Mouse (Mus musculus): ENCODE results near the gene Bcor.
A peak's percentile ranks its signal among the peaks of the same experiment; 100 is the strongest.

The Bcor gene

GRCm38 (mm10) chrX:12067031-12067430, 93.1 kb downstream of the Bcor start:
- no peak for DNase-seq (ENCODE audit: low spot score in 2 of 2)

DNA sequence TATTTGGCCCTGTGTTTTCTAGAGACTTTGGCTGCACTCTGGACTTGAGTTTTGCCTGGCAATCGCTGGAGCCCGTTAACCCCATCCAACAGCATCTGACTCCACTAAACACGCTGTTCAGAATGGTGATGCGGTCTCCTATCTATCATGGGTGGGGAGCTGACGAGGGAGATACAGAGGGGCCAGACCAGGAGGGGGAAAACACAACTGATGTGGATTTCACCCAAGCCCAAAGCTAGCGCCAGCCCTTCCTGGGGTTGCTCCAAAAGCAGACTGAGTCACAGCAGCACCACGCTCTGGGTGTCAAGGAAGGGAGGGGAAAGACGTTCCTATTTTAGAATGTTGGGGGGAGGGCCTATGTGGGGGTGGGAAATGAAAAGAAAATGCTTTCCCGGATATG, 94.4 kb downstream of the Bcor start:
- no peak for DNase-seq (ENCODE audit: low spot score in 2 of 2)

GRCm38 (mm10) chrX:12062932-12063260, 97.3 kb downstream of the Bcor start:
- no peak for DNase-seq (ENCODE audit: low spot score in 2 of 2)

- DNase-seq (ENCODE audit: low spot score in 2 of 2) = no peak
These were observed 97.8 kb downstream of the Bcor start for GRCm38 (mm10) chrX:12062121-12062931.

GRCm38 (mm10) chrX:12060848-12061247, 99.3 kb downstream of the Bcor start:
- no peak for DNase-seq (ENCODE audit: low spot score in 2 of 2)

DNA sequence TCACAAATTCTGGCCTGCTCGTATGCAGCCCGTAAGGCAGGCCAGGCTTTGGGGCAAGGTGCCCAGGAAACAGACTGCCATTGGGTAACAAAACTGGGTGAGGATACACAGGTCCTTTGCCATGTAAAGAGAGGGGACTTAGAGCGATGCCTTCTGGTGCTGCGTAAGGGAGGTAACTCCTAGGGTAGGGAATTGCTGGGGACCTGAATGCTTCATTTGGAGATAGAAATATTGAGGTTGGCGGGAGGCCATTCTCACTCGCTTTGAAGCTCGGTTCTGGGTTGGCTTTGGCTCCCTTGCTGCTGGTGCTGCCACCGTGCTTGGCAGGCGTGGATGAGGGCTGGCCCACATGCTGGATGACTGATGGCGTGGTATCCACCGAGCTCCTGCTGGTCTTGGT, 102.9 kb downstream of the Bcor start:
- no peak for DNase-seq (ENCODE audit: low spot score in 2 of 2)

GRCm38 (mm10) chrX:12053315-12053914, 106.7 kb downstream of the Bcor start:
- no peak for DNase-seq (ENCODE audit: low spot score in 2 of 2)

GRCm38 (mm10) chrX:12052651-12053050, 107.5 kb downstream of the Bcor start:
- DNase-seq (ENCODE audit: low spot score in 2 of 2) = no peak

DNA sequence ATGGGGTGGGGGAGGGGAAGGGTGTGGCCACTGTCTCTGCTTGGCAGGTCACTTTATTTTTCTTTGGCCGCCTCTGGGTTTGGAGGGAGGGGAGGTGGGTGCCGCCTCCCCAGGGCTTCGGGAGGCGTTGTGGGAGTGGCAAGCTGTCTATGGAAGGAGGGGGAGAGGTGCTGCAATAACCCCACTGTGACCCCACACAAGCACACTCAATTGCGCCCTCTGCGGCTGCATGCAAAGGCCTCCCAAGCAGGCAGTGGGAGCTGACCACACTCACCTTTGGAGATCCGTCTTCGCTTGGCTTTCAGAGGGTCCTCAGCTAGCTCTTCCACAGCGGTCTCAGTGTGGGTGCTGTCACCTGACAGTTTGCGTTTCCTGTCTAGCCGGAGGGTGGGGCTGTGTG, 111.4 kb downstream of the Bcor start:
- no peak for DNase-seq (ENCODE audit: low spot score in 2 of 2)

- DNase-seq (ENCODE audit: low spot score in 2 of 2) = no peak
These were observed 112.0 kb downstream of the Bcor start for GRCm38 (mm10) chrX:12048166-12048565.

- no peak for DNase-seq (ENCODE audit: low spot score in 2 of 2)
These were observed 112.8 kb downstream of the Bcor start for GRCm38 (mm10) chrX:12047223-12047911.

DNA sequence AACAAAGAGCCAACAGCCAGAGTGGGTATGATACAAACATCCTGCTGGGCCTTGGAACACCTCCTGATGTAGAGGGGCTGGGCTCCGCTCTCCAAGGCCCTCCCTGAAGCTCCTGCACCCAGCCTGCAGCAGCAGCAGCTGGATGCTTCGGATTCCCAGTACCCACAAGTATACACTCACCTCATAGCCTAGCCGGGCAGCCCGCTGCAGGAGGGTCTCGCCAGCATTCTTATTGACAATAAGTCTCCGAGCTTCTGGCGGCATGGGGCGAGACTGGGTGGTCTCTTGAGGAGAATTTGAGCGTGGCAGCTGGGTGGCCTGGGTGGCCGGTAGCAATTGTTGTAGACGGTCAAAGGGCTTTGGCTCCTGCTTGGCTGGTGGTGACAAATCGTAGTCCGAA, 113.5 kb downstream of the Bcor start:
- no peak for DNase-seq (ENCODE audit: low spot score in 2 of 2)

DNA sequence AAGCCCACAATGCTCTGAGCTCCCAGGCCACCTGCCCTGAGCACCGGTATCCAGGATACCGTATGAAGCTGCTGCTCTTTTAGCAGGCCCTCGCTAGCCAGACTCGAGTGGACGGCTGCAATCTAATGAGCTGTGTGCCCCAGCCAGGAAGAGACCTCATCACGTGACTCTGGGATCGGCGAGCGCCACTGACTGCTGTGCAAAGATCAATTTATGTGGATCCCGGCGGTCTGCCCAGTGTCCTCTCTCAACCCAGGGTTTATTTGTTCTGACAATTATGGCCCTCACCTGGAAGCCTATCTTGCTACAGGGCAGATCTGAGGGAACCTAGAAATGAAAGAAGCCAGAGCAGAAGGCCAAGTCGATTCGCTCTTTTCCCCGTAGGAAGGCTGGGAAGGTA, 116.8 kb downstream of the Bcor start:
- no peak for DNase-seq (ENCODE audit: low spot score in 2 of 2)

DNA sequence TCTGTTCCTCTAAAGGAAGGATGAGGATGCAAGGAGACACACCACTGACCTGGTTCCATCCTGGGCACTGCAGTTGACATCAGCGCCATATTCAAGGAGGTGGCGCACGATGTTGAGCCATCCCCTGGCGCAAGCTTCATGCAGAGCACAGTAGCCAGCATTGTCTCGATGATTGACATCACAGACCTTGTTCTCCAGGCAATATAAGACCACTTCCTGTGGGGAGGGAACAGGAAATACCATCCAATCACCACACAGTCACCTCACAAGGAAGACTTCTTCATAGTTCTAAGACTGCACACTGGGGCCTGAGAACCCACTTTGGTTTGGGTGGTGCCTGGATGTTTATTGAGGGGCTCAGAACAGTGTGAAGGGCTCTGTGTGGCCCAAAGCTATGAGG, 118.7 kb downstream of the Bcor start:
- DNase-seq (ENCODE audit: low spot score in 2 of 2) = no peak

GRCm38 (mm10) chrX:12014726-12015464, 145.3 kb downstream of the Bcor start:
- DNase-seq (ENCODE audit: low spot score in 2 of 2) = peak in 1 of 2 experiments; percentile 63

GRCm38 (mm10) chrX:12010660-12011059, 149.5 kb downstream of the Bcor start:
- no peak for DNase-seq (ENCODE audit: low spot score in 2 of 2)

DNA sequence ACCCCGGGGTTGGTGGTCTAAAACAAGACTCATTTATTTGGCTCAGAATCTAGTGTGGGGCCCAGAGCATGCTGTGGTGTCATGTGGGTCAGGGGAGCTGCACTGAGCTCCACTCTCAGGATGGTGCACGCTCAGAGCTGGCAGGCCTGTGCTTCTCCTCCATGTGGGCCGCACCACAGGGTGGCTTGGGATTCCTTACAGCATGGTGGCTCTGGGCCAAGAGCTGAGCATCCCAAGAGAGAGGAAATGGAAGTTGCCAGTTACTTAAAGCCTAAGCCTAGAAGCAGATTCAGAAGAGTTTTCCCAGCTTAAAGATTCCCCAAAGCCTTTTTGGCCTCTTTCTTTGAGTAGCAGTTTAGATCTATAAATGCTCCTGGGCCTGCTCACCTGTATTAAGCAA, 151.1 kb downstream of the Bcor start:
- DNase-seq (ENCODE audit: low spot score in 2 of 2) = no peak

DNA sequence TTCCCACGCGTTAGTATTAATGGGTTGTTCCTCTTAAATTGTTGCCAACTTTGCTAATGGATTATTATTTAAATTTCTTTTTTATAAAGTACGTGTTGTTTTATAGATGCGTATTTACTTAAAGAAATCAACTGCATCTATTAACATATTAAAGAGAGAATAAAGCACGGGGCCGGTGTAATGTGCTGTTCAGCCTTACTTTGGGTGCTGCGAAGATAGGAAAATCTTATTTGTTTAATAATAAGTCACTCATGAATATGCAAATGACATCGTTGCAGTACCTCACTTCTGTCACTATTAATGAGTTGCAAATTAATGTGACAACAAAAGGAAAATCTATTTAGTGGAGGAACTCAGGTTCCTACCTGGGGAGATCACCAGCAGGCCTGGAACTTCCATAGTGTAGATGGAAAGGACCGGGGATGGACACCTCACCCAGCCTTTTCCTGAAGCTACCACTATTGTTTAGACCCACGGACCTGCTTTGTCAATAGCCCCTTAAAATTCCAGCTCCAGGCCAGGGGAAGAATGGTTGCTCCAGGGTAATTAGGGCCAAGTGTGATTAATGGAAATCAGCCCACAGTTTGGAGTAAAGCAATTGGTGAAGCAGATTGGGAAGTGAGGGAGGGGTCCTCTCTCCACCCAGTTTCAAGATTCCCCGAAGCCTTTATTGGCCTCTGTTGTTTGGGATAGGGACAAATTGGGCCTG, 152.2 kb downstream of the Bcor start:
- no peak for DNase-seq (ENCODE audit: low spot score in 2 of 2)

- DNase-seq (ENCODE audit: low spot score in 2 of 2) = peak; percentile 54 to 66
These were observed 153.0 kb downstream of the Bcor start for GRCm38 (mm10) chrX:12006882-12007753.

- peak; percentile 57 to 65 for DNase-seq (ENCODE audit: low spot score in 2 of 2)
These were observed 153.9 kb downstream of the Bcor start for GRCm38 (mm10) chrX:12006031-12006881.
